Mouse (Mus musculus) spleen, postnatal 36 days (tissue): ENCODE measurements around the gene Clcn1.
A peak's percentile ranks its signal among the peaks of the same experiment; 100 is the strongest.

Experiments
- DNase-seq, 2 experiments: peaks; one replicate each; pipeline ENCODE4 v3.0.0; 2022; ENCODE audit warnings: low spot score in 2 of 2, mixed read lengths in 1 of 2

Gene Clcn1

GRCm38 (mm10) chr6:42350021-42350967 is 63.8 kb downstream of the Clcn1 start:
- DNase-seq: peak in 1 of 2 experiments; percentile 30

DNA sequence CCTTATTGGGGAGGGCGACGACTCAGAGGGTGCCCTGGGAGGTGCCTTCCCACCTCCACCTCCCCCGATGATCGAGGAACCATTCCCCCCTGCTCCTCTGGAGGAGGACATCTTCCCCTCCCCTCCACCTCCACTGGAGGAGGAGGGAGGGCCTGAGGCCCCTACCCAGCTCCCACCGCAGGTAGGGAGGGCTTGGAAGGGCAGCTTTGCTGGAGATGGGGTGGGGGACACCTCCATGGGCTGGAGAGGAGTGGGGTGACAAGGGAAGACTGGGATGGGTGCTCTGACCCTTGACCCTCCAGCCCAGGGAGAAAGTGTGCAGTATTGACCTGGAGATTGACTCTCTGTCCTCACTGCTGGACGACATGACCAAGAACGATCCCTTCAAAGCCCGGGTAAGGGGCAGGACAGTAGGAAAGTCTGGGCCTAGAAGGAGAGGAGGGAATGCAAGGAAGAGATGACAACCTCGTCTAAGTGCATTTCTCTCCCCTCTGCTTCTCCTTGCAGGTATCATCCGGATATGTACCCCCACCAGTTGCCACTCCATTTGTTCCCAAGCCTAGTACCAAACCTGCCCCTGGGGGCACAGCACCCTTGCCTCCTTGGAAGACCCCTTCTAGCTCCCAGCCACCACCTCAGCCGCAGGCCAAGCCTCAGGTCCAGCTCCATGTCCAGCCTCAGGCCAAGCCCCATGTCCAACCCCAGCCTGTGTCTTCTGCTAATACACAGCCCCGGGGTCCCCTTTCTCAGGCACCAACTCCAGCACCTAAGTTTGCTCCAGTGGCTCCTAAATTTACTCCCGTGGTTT is 64.7 kb downstream of the Clcn1 start:
- no peak for DNase-seq

DNA sequence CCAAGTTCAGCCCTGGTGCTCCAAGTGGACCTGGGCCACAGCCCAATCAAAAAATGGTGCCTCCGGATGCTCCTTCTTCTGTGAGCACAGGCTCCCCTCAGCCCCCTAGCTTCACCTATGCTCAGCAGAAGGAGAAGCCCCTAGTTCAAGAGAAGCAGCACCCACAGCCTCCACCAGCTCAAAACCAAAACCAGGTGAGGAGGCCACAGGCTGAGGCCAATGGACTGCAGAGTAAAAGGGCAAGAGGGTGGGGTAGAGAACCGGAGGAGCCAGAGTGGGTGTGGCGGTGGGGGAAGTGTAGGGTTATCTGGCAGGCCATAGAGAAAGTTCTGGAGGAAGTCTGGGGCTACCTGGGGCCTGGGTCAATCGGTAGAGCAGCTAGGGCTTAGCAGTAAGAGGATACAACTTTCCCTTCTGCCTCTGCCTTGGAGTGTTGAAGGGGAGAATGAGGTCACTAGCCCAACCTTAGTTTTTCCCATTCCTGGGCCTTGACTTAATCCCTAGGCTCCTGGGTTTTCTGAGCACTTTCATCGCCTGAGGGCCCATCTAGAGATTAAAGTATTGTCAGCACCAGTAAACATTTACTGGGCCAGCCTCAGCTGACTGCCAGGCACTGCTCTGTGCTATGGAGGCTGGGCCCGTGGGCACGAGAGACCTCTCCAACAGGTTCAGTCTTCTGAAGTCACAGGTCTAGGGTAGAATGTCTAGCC is 65.4 kb downstream of the Clcn1 start:
- peak; percentile 40 to 50 for DNase-seq

DNA sequence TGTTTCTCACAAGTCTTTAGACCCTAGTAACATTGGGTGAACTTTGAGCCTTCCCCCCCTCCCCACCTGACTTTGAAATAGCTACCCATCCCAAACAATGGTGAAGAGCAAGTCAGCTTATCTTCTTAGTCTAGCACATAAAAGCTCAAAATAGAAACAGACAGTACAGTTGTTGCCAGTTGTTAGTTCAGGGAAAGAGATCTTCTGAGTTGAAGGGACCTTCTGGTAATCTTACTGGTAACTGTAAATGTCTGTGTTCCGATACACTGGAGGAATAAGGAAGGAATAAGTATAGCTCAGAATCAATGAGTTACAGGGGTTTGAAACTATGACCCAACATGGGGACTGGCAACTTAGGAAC is 66.0 kb downstream of the Clcn1 start:
- no peak for DNase-seq

DNA sequence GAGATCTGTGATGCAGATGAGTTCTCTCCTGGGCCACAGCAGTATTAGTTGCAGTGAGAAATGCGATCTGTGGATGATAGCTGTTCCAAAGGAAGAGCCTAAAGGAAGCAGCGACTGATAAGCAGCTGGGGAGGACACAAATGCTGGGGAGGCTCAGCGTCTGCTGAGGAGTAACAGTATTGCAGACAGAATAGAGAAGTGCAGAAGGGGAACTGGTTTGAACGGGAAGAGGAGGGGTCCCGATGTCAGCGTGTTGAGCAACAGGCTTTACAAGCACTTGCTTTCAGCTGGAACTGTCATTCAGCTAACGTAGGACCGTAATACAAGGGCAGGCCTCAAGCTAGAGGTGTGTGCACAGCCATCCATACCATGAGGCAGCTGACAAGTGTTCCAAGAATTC is 66.7 kb downstream of the Clcn1 start:
- DNase-seq: peak; percentile 51 to 57

DNA sequence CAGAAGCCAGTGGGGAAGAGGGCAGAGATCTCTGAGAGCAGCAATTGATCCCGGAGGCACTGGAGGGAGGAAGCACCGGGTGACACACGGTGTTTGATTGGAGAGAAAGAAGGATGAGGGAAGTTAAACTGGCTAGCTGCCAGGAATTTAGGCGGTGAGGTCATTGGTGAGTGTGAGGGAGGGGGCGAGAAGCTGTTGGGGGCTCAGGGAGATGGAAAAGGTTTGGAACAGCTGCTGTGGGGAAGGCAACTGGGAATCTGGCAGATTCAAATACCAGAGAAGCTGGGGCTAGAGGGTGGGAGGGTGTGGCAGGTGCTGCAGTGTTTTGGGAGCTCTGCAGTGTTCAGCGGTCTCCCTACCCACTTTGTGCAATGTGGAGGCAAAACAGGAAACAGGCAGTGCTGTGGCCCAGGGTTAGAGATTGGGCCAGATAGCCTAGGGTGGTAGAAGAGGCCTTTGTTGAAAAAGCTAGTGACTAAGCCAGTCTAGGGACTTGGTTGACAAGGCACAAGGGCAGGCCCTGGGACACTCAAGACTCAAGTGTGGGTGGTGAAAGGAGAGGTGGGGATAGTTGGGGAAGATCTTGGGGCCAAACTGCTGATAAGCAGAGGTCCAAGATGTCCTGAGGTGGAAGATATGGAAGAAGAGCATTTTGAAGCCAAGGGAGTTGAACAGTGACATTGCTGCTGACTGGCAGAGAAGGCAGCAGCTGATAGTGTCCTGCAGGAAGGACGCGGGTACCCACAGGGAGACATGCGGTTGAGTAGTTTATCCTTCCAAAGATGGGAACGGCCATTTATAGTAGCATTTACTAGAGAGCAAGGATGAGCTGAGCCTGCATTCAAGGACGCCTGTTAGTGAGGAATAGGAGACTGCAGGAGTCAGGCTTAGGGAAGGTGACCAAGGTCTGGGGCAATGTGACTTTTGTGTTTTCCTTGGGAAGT is 67.9 kb downstream of the Clcn1 start:
- DNase-seq: peak; percentile 18 to 31

- no peak for DNase-seq
Observed at GRCm38 (mm10) chr6:42355366-42355765, 68.9 kb downstream of the Clcn1 start.

DNA sequence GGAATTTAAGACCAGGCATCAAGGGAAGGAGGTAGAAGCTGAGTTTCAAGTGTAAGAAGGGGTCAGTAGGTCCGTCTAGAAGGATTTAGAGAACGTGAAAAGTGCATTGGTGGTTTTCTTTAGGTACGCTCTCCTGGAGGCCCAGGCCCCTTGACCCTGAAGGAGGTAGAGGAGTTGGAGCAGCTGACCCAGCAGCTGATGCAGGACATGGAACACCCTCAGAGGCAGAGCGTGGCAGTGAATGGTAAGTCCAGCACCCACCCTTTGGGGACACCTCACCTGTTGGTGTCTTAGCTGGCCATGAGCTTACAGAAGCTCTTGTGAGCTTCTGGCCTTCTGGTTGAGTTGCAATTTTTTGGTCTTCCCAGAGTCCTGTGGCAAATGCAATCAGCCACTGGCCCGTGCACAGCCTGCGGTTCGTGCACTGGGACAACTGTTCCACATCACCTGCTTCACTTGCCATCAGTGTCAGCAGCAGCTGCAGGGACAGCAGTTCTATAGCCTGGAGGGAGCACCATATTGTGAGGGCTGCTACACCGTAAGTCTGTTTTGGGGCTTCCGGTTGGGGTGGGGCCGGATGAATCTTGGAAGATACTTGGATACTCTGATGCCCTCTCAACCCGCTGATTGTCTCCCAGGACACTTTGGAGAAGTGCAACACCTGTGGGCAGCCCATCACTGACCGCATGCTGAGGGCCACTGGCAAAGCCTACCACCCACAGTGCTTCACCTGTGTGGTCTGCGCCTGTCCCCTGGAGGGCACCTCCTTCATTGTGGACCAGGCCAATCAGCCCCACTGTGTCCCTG is 69.5 kb downstream of the Clcn1 start:
- DNase-seq: no peak

- DNase-seq: no peak
Observed at GRCm38 (mm10) chr6:42356913-42357312, 70.4 kb downstream of the Clcn1 start.

- no peak for DNase-seq
Observed at GRCm38 (mm10) chr6:42357901-42358300, 71.4 kb downstream of the Clcn1 start.

- no peak for DNase-seq
Observed at GRCm38 (mm10) chr6:42358901-42359300, 72.4 kb downstream of the Clcn1 start.

GRCm38 (mm10) chr6:42359364-42360147 is 73.1 kb downstream of the Clcn1 start:
- no peak for DNase-seq

DNA sequence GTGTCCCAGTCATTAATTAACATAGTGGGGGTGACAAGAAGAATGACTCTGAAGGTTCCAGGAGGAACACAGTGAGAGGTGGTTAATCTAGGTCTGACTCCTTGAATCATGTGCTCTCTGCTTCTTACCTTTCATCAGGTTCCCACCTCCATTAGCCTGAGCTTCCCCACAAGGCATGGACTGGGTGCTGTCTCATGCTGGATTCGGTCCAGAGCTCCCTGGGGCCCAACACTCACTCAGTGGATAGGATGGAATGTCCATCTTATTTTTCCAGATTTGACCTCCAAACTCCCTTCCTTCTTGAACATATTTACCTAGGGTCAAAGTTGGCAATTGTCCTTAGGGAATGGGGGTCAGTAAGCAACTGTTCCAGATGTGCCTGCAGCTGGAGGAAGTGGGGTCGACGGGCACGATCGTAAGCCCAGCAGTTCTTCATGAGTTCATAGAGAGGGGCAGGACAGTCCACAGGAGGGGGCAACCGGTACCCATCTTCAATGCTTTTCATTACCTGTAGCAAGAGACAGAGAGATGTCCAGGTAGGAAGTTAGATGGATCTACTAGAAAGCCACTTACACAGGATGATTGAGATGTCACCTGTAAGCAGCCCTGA is 73.9 kb downstream of the Clcn1 start:
- DNase-seq: no peak

DNA sequence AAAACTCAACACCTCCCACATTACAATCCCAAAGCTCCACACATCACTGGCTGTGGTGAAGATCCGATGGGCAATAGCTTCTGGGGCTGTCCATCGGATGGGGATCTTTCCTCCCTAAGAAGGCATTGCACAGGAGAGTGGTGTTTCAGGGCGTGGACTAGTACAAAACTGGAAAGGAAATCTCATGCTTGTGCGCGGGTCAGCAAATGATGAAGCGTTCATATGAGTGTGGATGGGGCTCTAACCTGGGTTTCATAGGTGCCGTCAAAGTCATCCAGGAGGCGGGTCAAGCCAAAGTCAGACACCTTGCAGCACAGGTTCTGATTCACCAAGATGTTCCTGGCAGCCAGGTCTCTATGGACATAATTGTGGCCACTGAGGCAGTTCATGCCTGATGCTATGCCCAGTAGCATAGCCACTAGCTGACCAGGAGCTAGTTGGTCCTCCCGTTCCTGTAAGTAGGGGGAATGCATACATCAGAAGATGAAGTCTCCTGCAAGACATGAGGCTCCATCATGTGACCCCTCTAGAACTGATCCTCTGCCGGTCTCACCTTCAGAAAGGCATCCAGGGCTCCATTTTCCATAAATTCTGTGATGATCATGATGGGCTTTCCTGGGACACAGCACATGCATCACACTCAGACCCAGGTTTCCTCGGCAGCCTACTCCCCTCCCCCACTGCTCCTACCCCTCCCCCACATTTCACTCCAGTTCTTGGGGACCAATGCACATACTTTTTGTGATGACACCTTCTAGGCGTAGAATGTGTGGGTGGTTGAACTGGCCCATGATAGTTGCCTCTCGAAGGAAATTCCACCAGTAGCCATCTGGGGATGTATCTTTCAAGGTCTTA is 74.8 kb downstream of the Clcn1 start:
- no peak for DNase-seq

DNA sequence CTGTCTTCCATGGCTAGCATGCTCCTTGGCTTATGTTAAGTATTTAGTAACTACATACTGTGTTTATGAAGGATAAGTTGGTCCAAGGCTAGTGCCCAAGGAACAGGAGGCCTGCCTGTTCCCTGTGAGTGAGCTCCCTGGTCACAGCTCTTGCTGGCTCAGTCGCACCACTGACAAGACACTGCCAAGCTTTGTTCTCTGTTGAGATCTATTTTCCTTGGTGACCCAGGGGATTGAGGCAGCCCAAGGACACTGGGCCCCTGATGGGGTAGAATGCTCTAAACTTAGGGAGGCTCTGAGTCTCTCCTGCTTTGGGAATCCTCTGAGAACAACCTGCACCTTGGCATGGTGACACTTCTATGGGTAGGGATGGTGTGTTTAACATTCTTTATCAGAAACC is 75.6 kb downstream of the Clcn1 start:
- DNase-seq: no peak

GRCm38 (mm10) chr6:42362497-42362896 is 76.0 kb downstream of the Clcn1 start:
- DNase-seq: no peak

- no peak for DNase-seq
Observed at GRCm38 (mm10) chr6:42362974-42363373, 76.5 kb downstream of the Clcn1 start.

DNA sequence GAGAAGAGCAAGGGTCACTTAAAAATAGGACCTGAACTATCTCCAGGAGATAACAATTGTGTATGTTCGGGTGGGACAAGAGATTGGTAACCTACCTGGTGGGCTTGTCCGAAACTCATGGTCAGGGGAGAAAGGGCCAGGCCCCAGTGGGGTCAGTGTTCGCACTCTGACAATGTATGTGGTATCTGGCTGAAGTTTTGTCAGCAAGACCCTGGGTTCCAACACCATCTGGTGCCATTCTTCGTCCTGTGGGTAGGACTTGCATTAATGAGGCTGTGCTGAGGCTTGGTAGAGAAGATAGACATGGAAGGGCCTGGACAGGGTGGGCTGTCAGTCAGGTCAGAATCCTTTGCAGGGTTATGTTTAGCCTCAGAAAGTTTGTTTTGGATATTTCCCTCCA is 77.6 kb downstream of the Clcn1 start:
- no peak for DNase-seq
